Mouse (Mus musculus) myocyte (in vitro differentiated cells): ENCODE results near the gene Slc25a44.

Experiments used
- MYOD1 ChIP-seq, 3 experiments: IDR thresholded peaks; one replicate each; pipeline ENCODE4 v1.6.1; 2011; ENCODE audit warnings: control low read depth in 2 of 3, low read depth in 2 of 3, mild to moderate bottlenecking in 2 of 3, moderate library complexity in 1 of 3; ENCODE audit not compliant: insufficient read length in 2 of 3, control insufficient read depth in 1 of 3
- MYOG ChIP-seq, 3 experiments: IDR thresholded peaks; one replicate each; pipeline ENCODE4 v1.6.1; 2011; ENCODE audit warnings: control low read depth in 2 of 3, low read depth in 2 of 3, mild to moderate bottlenecking in 2 of 3; ENCODE audit not compliant: insufficient read length in 2 of 3, control insufficient read depth in 1 of 3, insufficient read depth in 1 of 3
- POLR2A ChIP-seq: IDR thresholded peaks from one replicate; pipeline ENCODE4 v1.6.1; 2011; ENCODE audit warnings: low read depth, mild to moderate bottlenecking, control low read depth, moderate library complexity; ENCODE audit not compliant: insufficient read length
- POLR2AphosphoS2 ChIP-seq: IDR thresholded peaks from one replicate; pipeline ENCODE4 v1.6.1; 2011; ENCODE audit warnings: low read depth, control low read depth; ENCODE audit not compliant: insufficient read length
- USF1 ChIP-seq: IDR thresholded peaks from one replicate; pipeline ENCODE4 v1.6.1; 2011; ENCODE audit warnings: low read depth, mild to moderate bottlenecking, control low read depth, moderate library complexity

- TF ChIP-seq POLR2AphosphoS2 (no peak), MYOG (IDR thresholded peaks at IDR 0.05; ENCODE audit: control insufficient read depth in 1 of 3, insufficient read depth in 1 of 3, insufficient read length in 2 of 3, low read depth in 2 of 3) (no peak), MYOD1 (IDR thresholded peaks at IDR 0.05; ENCODE audit: control insufficient read depth in 1 of 3, insufficient read length in 2 of 3, low read depth in 2 of 3) (no peak), POLR2A (no peak), USF1 (no peak)
These were observed 31.1 kb downstream of the Slc25a44 start for GRCm38 (mm10) chr3:88393776-88394375.
